Mouse (Mus musculus) C2C12 (cell line): ENCODE measurements around the gene Ppp2r2c. TPM values are rescaled to one million over a fixed set of nuclear protein-coding genes. Genes with fewer than 3 reads are reported as not detected.

Experiments
- H3K27me3 ChIP-seq: one replicate; pipeline ENCODE4 v1.6.1; 2011; ENCODE audit not compliant: control insufficient read depth, insufficient read depth, insufficient read length
- H3K36me3 ChIP-seq: one replicate; pipeline ENCODE4 v1.6.1; 2011; ENCODE audit not compliant: control insufficient read depth, insufficient read depth
- H3K4me3 ChIP-seq: one replicate; pipeline ENCODE4 v1.5.1; 2011; ENCODE audit warnings: mild to moderate bottlenecking, control low read depth; ENCODE audit not compliant: poor library complexity, insufficient read depth, severe bottlenecking
- H3K79me2 ChIP-seq: one replicate; pipeline ENCODE4 v1.6.1; 2011; ENCODE audit not compliant: control insufficient read depth, insufficient read depth
- H3K79me3 ChIP-seq: one replicate; pipeline ENCODE4 v1.6.1; 2011; ENCODE audit warnings: low read depth, control low read depth
- H3ac ChIP-seq: one replicate; pipeline ENCODE3; 2011; ENCODE audit warnings: low read depth; ENCODE audit not compliant: control insufficient read depth, insufficient read length
- CEBPB ChIP-seq: IDR thresholded peaks from one replicate; pipeline ENCODE4 v1.6.1; 2011; ENCODE audit warnings: low read depth, mild to moderate bottlenecking, control low read depth, moderate library complexity
- CTCF ChIP-seq: IDR thresholded peaks from one replicate; pipeline ENCODE4 v1.5.1; 2011; ENCODE audit not compliant: control insufficient read depth, insufficient read depth, insufficient read length
- FOSL1 ChIP-seq: IDR thresholded peaks from one replicate; pipeline ENCODE4 v1.8.0; 2011; ENCODE audit warnings: mild to moderate bottlenecking, low read length; ENCODE audit not compliant: poor library complexity, insufficient read depth, severe bottlenecking
- MAX ChIP-seq: IDR thresholded peaks from one replicate; pipeline ENCODE4 v1.6.1; 2011; ENCODE audit warnings: mild to moderate bottlenecking, control low read depth
- MYOD1 ChIP-seq: IDR thresholded peaks from one replicate; pipeline ENCODE4 v1.6.1; 2011; ENCODE audit warnings: low read depth; ENCODE audit not compliant: control insufficient read depth, insufficient read length
- MYOG ChIP-seq: IDR thresholded peaks from one replicate; pipeline ENCODE4 v1.6.1; 2011; ENCODE audit not compliant: control insufficient read depth, insufficient read length; ENCODE audit errors: extremely low read depth
- USF1 ChIP-seq: IDR thresholded peaks from one replicate; pipeline ENCODE4 v1.6.1; 2011; ENCODE audit warnings: low read depth, mild to moderate bottlenecking, control low read depth, moderate library complexity
- polyA plus RNA-seq: library from polyadenylated mRNA; unstranded; fragments of >200 nt; fragmentation: generic; extraction: Trizol; gene quantifications from one replicate; pipeline ENCODE4 v1.2.1, GENCODE M21; 2012; ENCODE audit warnings: missing spikeins

Ppp2r2c gene
- polyA plus RNA-seq, 1 experiment, result not detected

DNA sequence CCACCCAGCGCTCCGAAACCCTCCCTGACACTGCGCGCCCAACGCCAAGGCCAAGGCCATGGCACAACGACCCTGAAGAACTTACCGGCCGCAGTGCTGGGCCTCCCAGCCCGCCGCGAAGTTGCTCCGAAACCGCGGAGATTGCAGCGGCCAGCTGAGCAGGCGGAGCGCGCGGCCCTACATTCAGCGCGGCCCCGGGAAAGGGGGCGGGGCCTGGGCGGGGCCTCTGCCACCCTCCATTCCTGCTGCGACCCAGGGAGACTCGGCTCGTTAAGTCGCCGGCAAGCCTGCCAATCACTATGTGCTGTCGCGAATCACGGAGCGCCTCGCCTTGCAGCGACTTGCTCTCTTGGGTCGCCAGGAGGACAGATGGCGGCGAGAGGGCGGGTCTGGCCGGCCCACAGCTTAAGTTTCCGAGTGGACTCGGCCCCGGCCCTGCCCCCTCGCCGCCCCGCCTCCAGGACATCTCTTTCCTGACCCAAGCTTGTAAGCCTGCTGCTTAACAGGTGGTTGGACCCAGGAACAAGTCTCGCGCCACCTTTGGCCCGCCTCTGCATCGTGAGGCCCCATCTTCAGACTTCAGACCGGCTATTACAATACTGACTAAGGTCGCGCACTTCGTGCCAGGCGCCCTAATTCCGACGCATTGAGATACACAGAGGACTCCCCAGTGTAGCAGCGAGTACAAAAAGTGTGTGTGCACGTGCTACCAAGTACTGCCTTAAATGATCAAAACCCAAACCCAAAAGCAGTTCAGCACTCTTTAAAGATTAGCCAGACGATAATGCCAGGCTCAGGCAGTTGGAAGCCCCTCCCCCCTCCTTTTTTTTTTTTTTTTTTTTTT is 120.7 kb downstream of the Ppp2r2c start, which contains the start of gene Wfs1:
Gene Wfs1 (minus strand): TSS at position 425 of the 844 bp plus-strand sequence.
- Histone ChIP-seq H3K27me3 (no peaks in the 10 kb centered on the region), H3K79me2 (no peaks in the 10 kb centered on the region), H3K36me3 (no peaks in the 10 kb centered on the region), H3ac (peak within 1 kb of the TSS; percentile 55), H3K79me3 (peaks cover 2% of the 10 kb centered on the region), H3K4me3 (peak within 1 kb of the TSS; percentile 51)
- no peak for TF ChIP-seq CEBPB
- TF ChIP-seq USF1, result no peak
- no peak for TF ChIP-seq MYOG
- TF ChIP-seq FOSL1, result no peak
- TF ChIP-seq MAX, result no peak
- TF ChIP-seq CTCF, result no peak
- no peak for TF ChIP-seq MYOD1

DNA sequence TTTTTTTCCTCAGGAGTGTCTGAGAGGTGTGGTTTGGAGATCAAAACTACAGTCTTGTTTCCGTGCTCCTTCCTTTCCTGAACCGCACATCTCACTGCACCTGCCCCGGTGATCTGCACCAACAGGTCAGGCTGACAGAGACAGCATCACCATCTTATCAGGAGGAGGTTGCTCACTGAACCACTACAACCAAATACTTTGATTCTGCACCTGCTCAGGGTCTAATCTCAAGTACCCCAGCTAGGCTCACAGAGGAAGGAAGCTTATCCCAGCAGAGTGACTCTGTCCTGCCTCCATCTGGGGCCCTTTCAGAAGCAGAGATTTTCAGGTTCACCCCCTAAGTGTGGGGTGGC is 121.3 kb downstream of the Ppp2r2c start:
- Histone ChIP-seq H3K27me3 (no peaks in the 10 kb centered on the region), H3K4me3 (no peak overlapping the region)

DNA sequence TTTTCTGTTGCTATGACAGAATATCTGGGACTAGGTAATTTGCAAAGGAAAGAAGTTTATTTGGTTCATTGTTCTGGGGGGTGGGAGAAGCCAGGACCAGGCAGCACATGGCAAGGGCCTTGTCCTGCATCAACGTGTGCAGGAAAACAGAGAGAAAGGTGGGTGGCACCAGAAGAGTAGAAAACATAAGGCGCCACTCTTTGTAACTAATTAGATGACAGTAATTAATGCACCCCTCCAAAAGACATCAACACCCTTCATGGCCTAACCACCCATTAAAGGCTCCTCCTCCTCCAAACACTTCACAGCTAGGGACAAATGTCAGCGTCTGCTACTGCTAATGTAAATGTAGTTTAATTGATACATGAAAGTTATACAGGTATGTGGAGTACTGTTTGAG is 121.9 kb downstream of the Ppp2r2c start:
- no peaks in the 10 kb centered on the region for H3K27me3 ChIP-seq
- H3K4me3 ChIP-seq, result no peak overlapping the region
- H3K79me3 ChIP-seq, result peaks cover 2% of the 10 kb centered on the region
- no peaks in the 10 kb centered on the region for H3K36me3 ChIP-seq
- TF ChIP-seq MYOG (no peak), FOSL1 (no peak)
- no peak overlapping the region for H3ac ChIP-seq
- H3K79me2 ChIP-seq, result no peaks in the 10 kb centered on the region

More for the DNA sequence above, 121.3 kb downstream of the Ppp2r2c start:
- Histone ChIP-seq H3K36me3 (no peaks in the 10 kb centered on the region), H3K79me3 (peaks cover 2% of the 10 kb centered on the region), H3K79me2 (no peaks in the 10 kb centered on the region), H3ac (no peak overlapping the region)
- TF ChIP-seq MAX (no peak), USF1 (no peak), CEBPB (no peak), FOSL1 (no peak), MYOD1 (no peak), CTCF (no peak), MYOG (no peak)

DNA sequence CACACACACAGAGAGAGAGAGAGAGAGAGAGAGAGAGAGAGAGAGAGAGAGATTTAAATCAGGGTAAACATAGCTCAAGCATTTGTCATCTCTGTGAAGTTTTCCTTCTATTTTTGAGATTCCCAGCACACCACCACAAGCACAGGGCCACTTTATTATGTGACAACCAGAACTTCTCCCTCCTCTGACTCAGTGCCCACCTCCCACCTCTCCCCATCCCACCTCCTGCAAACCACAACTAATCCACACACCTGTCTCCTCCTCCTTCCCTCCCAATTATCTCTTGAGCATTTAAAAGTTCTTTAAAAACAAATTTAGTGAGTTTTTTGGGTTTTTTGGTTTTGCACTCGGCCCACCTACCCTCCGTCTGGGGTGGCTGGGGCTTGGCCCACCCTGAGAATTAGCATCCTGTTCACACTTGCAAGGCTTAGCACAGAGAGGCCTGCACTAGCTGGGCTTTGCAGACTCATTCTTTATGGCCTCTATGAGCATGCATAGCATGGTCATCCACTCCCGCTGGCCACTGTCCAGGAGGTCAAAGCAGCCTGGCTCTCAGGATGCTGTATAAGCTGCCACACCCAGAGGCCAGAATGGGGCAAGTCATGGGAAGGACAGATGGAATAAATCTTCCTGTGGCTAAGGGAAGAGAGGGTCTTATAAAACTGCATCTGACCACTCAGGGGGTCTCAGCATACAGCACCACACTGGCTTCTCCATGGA is 122.5 kb downstream of the Ppp2r2c start:
- Histone ChIP-seq H3K27me3 (no peaks in the 10 kb centered on the region), H3K79me2 (no peaks in the 10 kb centered on the region), H3ac (no peak overlapping the region), H3K79me3 (peaks cover 2% of the 10 kb centered on the region), H3K36me3 (no peaks in the 10 kb centered on the region), H3K4me3 (no peak overlapping the region)
- TF ChIP-seq MYOG (no peak), USF1 (no peak), CTCF (no peak), MAX (no peak), FOSL1 (no peak), MYOD1 (no peak), CEBPB (no peak)

DNA sequence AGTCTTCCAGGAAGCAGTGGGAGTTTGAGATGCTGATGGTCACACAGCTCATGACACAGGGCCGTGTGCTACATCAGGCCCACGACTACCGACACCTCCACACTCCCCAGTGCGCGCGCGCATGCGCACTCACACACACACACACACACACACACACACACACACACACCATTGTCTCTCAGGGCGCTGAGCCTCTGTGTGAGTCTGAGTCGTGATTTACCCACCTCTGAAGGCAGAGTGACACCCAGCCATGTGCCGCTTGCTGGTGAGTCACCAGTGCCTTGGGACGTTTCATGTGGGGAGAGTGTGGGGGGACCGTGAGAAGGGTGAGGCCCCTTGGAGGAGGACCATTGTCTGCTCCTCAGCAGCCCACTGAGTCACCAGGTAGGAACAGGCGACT is 128.1 kb downstream of the Ppp2r2c start:
- no peak overlapping the region for H3K4me3 ChIP-seq
- no peaks in the 10 kb centered on the region for H3K79me3 ChIP-seq
- TF ChIP-seq FOSL1, result no peak
- no peak for TF ChIP-seq MYOG
- no peak for TF ChIP-seq CTCF
- no peak for TF ChIP-seq CEBPB
- no peak for TF ChIP-seq MYOD1
- TF ChIP-seq MAX, result no peak
- no peak for TF ChIP-seq USF1
- no peaks in the 10 kb centered on the region for H3K79me2 ChIP-seq
- no peak overlapping the region for H3ac ChIP-seq
- no peaks in the 10 kb centered on the region for H3K27me3 ChIP-seq
- H3K36me3 ChIP-seq, result no peaks in the 10 kb centered on the region

DNA sequence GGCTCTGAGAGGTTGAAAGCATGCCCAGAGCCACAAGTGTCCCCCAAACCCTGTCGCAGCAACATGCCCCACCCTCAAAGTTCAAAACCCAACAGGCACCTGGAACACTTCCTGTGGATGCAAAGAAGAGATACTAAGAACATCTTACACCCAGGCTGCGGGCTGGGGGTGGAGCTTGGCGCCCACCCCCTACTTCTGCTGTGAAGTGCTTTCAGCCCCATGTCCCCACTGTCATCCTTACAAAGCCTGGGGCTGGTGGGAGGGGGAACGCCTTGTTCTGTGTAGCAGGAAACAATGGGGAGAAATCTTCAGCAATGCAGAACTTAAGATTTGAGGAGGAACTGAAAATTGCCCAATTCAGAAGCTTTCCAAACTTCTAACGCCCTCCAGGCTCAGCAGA is 129.7 kb downstream of the Ppp2r2c start:
- Histone ChIP-seq H3K79me3 (no peaks in the 10 kb centered on the region), H3K79me2 (no peaks in the 10 kb centered on the region), H3K4me3 (no peak overlapping the region), H3ac (no peak overlapping the region), H3K36me3 (no peaks in the 10 kb centered on the region), H3K27me3 (no peaks in the 10 kb centered on the region)
- TF ChIP-seq USF1 (no peak), CTCF (no peak), MYOG (no peak), MYOD1 (no peak), MAX (no peak), FOSL1 (no peak), CEBPB (no peak)
